Mouse (Mus musculus): ENCODE results near the gene Cep19. TPM values are rescaled to one million over a fixed set of nuclear protein-coding genes. Genes with fewer than 3 reads are reported as not detected.
A peak's percentile ranks its signal among the peaks of the same experiment; 100 is the strongest.
"Not testable (repeated sequence)": the region's sequence is repeated elsewhere in the genome, so short reads cannot be mapped to it uniquely, and the experiment has no call there.

Cep19 gene
- polyA plus RNA-seq, 1 experiment from 2014 or later = 22.0 TPM

DNA sequence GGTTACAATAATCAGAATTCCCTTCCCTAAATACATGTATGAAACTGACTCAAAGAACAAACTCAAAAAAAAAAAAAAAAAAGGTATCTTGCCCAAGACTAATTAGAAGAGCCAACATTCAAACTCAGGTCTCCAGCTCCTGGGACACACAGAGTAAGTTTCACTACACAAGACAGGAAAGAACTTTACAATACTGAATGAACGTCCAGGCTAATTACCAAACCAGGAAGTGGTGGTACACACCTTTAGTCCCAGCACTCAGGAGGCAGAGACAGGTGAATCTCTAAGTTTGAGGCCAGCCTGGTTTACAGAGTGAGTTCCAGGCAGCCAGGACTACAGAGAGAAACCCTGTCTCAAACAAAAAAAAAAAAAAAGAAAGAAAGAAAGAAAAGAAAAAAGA is 23.8 kb upstream of the Cep19 start:
- no peak for ATAC-seq (replicated peaks; ENCODE audit: insufficient number of reproducible peaks, low FRiP score, low TSS enrichment)
- Histone ChIP-seq H3K27me3 (ENCODE audit: control insufficient read depth, insufficient read depth, low read length) (no peaks in the 10 kb centered on the region), H3K9ac (ENCODE audit: low read depth, low read length) (no peak overlapping the region), H3K9me3 (replicated peaks; ENCODE audit: control insufficient read depth, low read length) (no peaks in the 10 kb centered on the region), H3K27ac (ENCODE audit: low read depth, low read length) (no peak overlapping the region), H3K4me3 (ENCODE audit: low read depth, low read length) (no peak overlapping the region), H3K4me2 (no peak overlapping the region), H3K4me1 (ENCODE audit: control insufficient read depth, insufficient read depth, low read length) (peaks cover 15% of the 10 kb centered on the region), H3K36me3 (ENCODE audit: control insufficient read depth, insufficient read depth, low read length) (no peaks in the 10 kb centered on the region)
- 44% methylated on average over 1 of the region's 1 CpGs for WGBS (ENCODE audit: insufficient replicate concordance)

GRCm38 (mm10) chr16:32076406-32076805 is 23.2 kb upstream of the Cep19 start:
- no peaks in the 10 kb centered on the region for H3K27me3 ChIP-seq (ENCODE audit: control insufficient read depth, insufficient read depth, low read length)
- no peak overlapping the region for H3K9ac ChIP-seq (ENCODE audit: low read depth, low read length)
- no peak overlapping the region for H3K4me2 ChIP-seq
- H3K36me3 ChIP-seq (ENCODE audit: control insufficient read depth, insufficient read depth, low read length) = no peaks in the 10 kb centered on the region
- H3K9me3 ChIP-seq (replicated peaks; ENCODE audit: control insufficient read depth, low read length) = no peaks in the 10 kb centered on the region
- peaks cover 15% of the 10 kb centered on the region for H3K4me1 ChIP-seq (ENCODE audit: control insufficient read depth, insufficient read depth, low read length)
- no peak overlapping the region for H3K4me3 ChIP-seq (ENCODE audit: low read depth, low read length)
- WGBS (ENCODE audit: insufficient replicate concordance) = 72% methylated on average over 3 of the region's 3 CpGs
- no peak for ATAC-seq (replicated peaks; ENCODE audit: insufficient number of reproducible peaks, low FRiP score, low TSS enrichment)
- no peak overlapping the region for H3K27ac ChIP-seq (ENCODE audit: low read depth, low read length)

DNA sequence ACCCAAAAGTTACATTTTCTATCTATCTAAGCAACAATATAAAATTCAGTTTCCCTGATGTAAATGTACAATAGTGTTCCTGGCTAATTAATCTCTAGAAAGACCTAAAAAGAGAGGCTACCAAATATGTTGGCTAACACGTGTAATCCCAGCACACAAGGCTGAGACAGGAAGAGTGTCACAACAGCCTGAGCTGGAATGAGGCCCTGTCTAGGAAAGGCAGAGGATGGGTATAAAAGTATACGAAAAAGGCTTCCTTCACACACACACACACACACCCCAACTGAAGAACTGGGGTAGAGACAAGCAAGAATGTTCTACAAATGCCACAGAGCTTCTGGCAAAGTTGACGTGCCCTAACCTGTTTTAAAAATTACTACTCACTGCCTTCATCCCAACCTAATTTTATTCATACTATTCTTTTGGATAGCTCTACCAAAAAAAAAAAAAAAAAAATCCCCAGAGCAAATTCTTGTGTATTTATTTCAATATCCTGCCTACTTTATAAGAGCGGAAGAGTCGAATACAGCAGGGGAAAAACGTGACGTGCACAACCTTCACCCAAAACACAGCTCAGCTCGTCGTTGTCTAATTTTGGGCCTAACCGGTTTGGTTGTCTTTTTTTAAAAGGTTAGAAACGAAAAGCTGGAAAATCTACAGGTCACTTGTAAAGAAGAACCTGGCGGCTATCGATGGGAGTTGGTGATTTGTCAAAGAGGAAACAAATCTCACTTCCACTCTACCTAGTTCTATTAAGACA is 21.8 kb upstream of the Cep19 start:
- no peak for ATAC-seq (replicated peaks; ENCODE audit: insufficient number of reproducible peaks, low FRiP score, low TSS enrichment)
- H3K9ac ChIP-seq (ENCODE audit: low read depth, low read length) = peak overlapping the region; percentile 99
- WGBS (ENCODE audit: insufficient replicate concordance) = 8% methylated on average over 13 of the region's 13 CpGs

DNA sequence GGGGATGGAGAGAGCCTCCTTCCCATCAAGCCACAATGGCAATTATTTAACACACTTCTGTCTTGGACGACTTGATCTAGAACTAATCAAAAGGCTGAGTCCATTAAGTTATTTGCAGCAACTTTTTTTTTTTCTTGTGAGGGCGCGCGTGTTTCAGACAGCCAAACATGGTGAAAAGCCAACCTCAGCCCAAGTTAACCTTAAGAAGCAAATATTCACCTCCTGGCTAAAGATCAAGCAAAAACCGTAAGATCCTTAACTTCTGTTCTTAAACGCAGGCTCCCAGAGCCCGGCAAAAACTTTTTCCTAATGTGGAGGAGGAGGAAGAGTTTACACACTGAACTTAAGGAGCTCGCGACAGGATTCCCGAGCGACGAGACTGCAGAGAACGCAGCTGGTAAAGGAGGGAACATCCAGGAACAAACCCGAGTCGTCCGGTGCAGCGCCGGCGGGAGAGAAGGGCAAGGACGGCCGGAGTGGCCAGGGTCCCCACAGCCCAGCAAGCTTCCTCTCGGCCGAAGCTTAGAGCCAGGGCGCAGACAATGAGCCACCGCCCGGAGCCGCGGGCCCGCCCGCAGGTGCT is 21.1 kb upstream of the Cep19 start:
- H3K36me3 ChIP-seq (ENCODE audit: control insufficient read depth, insufficient read depth, low read length) = no peaks in the 10 kb centered on the region
- H3K9ac ChIP-seq (ENCODE audit: low read depth, low read length) = peak overlapping the region; percentile 99
- no peaks in the 10 kb centered on the region for H3K27me3 ChIP-seq (ENCODE audit: control insufficient read depth, insufficient read depth, low read length)
- H3K4me2 ChIP-seq = peak overlapping the region; percentile 57
- peak overlapping the region; percentile 98 for H3K4me3 ChIP-seq (ENCODE audit: low read depth, low read length)
- H3K27ac ChIP-seq (ENCODE audit: low read depth, low read length) = peak overlapping the region; percentile 98
- H3K4me1 ChIP-seq (ENCODE audit: control insufficient read depth, insufficient read depth, low read length) = peaks cover 10% of the 10 kb centered on the region
- WGBS (ENCODE audit: insufficient replicate concordance) = under 1% methylated on average over 29 of the region's 30 CpGs
- H3K9me3 ChIP-seq (replicated peaks; ENCODE audit: control insufficient read depth, low read length) = no peaks in the 10 kb centered on the region
- peak; percentile 44 for ATAC-seq (replicated peaks; ENCODE audit: insufficient number of reproducible peaks, low FRiP score, low TSS enrichment)

More for the DNA sequence above, 21.8 kb upstream of the Cep19 start:
- peak overlapping the region; percentile 98 for H3K4me3 ChIP-seq (ENCODE audit: low read depth, low read length)
- no peaks in the 10 kb centered on the region for H3K27me3 ChIP-seq (ENCODE audit: control insufficient read depth, insufficient read depth, low read length)
- H3K4me1 ChIP-seq (ENCODE audit: control insufficient read depth, insufficient read depth, low read length) = peaks cover 10% of the 10 kb centered on the region
- peak overlapping the region; percentile 57 for H3K4me2 ChIP-seq
- no peaks in the 10 kb centered on the region for H3K9me3 ChIP-seq (replicated peaks; ENCODE audit: control insufficient read depth, low read length)
- H3K36me3 ChIP-seq (ENCODE audit: control insufficient read depth, insufficient read depth, low read length) = no peaks in the 10 kb centered on the region
- peak overlapping the region; percentile 98; the same call in 1 of the 2 replicates for H3K27ac ChIP-seq (ENCODE audit: low read depth, low read length)

DNA sequence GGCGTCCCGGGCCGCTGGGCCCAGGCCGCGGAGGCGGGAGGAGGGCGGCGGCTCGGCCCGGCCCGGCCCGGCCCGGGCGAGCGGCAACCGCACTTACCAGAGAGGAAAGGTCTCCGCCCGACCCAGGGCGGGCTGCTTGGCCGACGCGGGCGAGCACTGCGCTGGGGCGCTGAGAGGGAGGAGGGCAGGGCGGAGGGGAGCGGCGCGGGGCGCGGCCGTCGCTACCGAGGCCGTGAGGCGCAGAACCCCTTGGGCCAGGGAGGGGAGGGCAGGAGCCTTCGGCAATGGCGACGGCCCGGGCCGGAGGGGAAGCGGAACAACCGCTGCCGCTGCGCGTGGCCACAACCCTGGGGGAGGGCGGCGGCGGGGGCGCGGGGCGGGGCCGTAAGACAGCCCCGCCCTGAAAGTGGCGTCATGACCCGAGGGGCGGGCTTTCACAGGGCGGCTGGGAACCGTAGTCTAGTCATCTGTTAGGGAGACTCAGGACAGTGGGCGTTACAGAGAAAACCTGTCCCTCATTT is 20.5 kb upstream of the Cep19 start, which contains the start of gene Pak2:
Pak2 (minus strand) TSS at position 352 of the 521 bp plus-strand sequence.
- peak within 1 kb of the TSS; percentile 98 for H3K27ac ChIP-seq (ENCODE audit: low read depth, low read length)
- H3K4me2 ChIP-seq = peak within 1 kb of the TSS; percentile 57
- WGBS (ENCODE audit: insufficient replicate concordance) = 1% methylated on average over 23 of the region's 60 CpGs
- H3K27me3 ChIP-seq (ENCODE audit: control insufficient read depth, insufficient read depth, low read length) = no peaks in the 10 kb centered on the region
- H3K9ac ChIP-seq (ENCODE audit: low read depth, low read length) = peak within 1 kb of the TSS; percentile 99
- H3K9me3 ChIP-seq (replicated peaks; ENCODE audit: control insufficient read depth, low read length) = no peaks in the 10 kb centered on the region
- H3K36me3 ChIP-seq (ENCODE audit: control insufficient read depth, insufficient read depth, low read length) = no peaks in the 10 kb centered on the region
- peak; percentile 95 for ATAC-seq (replicated peaks; ENCODE audit: insufficient number of reproducible peaks, low FRiP score, low TSS enrichment)
- H3K4me3 ChIP-seq (ENCODE audit: low read depth, low read length) = peak within 1 kb of the TSS; percentile 98
- H3K4me1 ChIP-seq (ENCODE audit: control insufficient read depth, insufficient read depth, low read length) = peaks cover 10% of the 10 kb centered on the region

DNA sequence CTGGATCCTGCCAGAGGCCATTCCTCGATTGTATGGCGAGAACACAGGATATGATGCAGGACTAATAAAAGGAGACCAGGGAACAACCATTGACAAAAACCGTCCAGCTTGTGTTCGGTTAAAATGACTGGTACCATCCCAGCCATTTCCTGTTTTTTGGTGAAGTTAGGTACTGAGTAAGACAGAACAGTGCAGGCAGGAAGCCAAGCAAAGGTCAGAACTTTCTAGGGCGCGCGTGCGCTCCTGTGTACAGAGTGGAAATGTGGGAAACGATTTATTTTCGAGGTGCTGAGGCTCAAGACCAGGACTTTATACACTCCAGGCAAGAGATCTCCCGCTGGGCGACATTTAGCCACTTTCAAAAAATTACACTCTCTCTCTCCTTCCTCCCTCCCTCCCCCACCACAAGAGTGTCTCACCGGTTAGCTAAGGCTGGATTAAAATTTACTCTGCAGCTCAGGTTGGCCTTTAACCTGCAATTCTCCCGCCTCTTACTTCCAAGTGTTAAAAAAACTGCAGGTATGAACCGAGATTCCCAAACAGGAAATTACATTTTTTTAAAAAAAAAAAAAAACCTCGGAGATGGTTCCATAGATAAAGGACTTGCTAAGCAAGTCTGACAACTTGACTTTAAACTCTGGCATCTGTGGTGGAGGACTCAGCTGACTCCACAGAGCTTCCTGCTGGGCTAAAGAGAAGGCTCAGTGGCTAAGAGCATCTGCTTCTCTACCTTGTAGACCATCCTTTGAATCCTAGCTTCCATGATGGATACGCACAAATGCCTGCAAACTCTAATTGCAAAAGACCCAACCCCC is 11.8 kb upstream of the Cep19 start:
- no peaks in the 10 kb centered on the region for H3K27me3 ChIP-seq (ENCODE audit: control insufficient read depth, insufficient read depth, low read length)
- no peak for ATAC-seq (replicated peaks; ENCODE audit: insufficient number of reproducible peaks, low FRiP score, low TSS enrichment)
- 78% methylated on average over 17 of the region's 17 CpGs for WGBS (ENCODE audit: insufficient replicate concordance)
- no peaks in the 10 kb centered on the region for H3K9me3 ChIP-seq (replicated peaks; ENCODE audit: control insufficient read depth, low read length)
- H3K4me3 ChIP-seq (ENCODE audit: low read depth, low read length) = no peak overlapping the region
- H3K36me3 ChIP-seq (ENCODE audit: control insufficient read depth, insufficient read depth, low read length) = peaks cover 27% of the 10 kb centered on the region
- H3K4me2 ChIP-seq = no peak overlapping the region
- H3K9ac ChIP-seq (ENCODE audit: low read depth, low read length) = no peak overlapping the region
- no peaks in the 10 kb centered on the region for H3K4me1 ChIP-seq (ENCODE audit: control insufficient read depth, insufficient read depth, low read length)
- no peak overlapping the region for H3K27ac ChIP-seq (ENCODE audit: low read depth, low read length)

DNA sequence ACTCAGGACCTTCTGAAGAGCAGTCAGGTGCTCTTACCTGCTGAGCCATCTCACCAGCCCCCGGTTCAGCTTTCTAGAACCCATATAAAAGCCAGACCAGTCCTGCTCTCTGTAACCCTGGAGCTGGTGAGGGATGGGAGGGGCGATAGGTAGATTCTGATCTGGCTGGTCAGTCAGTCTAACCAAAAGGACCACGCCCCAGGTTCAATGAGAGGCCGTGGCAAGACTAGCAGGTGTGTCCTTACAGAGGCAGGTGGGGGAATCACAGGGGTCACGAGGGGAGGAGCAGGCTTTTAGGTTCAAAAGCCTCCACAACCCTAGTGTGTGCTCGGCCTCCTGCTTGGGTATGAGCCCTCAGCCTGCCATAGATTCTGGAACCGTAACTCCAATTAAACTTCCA is 8.1 kb upstream of the Cep19 start:
- Histone ChIP-seq H3K36me3 (ENCODE audit: control insufficient read depth, insufficient read depth, low read length) (peaks cover 29% of the 10 kb centered on the region), H3K27me3 (ENCODE audit: control insufficient read depth, insufficient read depth, low read length) (no peaks in the 10 kb centered on the region), H3K4me2 (no peak overlapping the region), H3K27ac (ENCODE audit: low read depth, low read length) (no peak overlapping the region), H3K4me1 (ENCODE audit: control insufficient read depth, insufficient read depth, low read length) (no peaks in the 10 kb centered on the region), H3K9ac (ENCODE audit: low read depth, low read length) (no peak overlapping the region), H3K4me3 (ENCODE audit: low read depth, low read length) (no peak overlapping the region), H3K9me3 (replicated peaks; ENCODE audit: control insufficient read depth, low read length) (no peaks in the 10 kb centered on the region)
- WGBS (ENCODE audit: insufficient replicate concordance) = 92% methylated on average over 7 of the region's 7 CpGs
- no peak for ATAC-seq (replicated peaks; ENCODE audit: insufficient number of reproducible peaks, low FRiP score, low TSS enrichment)

DNA sequence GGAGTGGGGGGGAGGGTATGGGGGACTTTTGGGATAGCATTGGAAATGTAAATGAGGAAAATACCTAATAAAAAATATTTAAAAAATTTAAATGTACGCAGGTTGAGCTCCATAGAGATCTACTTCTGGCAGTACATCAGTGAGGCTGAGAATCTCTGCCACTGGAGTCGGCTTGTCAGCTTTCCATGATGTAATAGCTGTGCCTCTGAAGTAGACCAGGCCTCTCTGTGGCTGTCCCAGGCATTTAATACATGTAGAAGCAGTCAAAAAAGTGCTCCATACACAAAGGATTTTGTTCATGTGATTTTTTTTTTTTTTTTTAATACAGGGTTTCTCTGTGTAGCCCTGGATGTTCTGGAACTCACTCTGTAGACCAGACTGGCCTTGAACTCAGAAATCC is 1.8 kb upstream of the Cep19 start:
- not testable (repeated sequence) for H3K4me2 ChIP-seq; H3K27ac ChIP-seq (ENCODE audit: low read depth, low read length); ATAC-seq (replicated peaks; ENCODE audit: insufficient number of reproducible peaks, low FRiP score, low TSS enrichment); H3K4me1 ChIP-seq (ENCODE audit: control insufficient read depth, insufficient read depth, low read length); H3K9me3 ChIP-seq (replicated peaks; ENCODE audit: control insufficient read depth, low read length); H3K27me3 ChIP-seq (ENCODE audit: control insufficient read depth, insufficient read depth, low read length); H3K4me3 ChIP-seq (ENCODE audit: low read depth, low read length); H3K36me3 ChIP-seq (ENCODE audit: control insufficient read depth, insufficient read depth, low read length); H3K9ac ChIP-seq (ENCODE audit: low read depth, low read length)
- 73% methylated on average over 2 of the region's 2 CpGs for WGBS (ENCODE audit: insufficient replicate concordance)

All from heart, embryonic 11.5 days (tissue).